ENCODE assay signal across 12 mouse cellular contexts in the genomic region with DNA sequence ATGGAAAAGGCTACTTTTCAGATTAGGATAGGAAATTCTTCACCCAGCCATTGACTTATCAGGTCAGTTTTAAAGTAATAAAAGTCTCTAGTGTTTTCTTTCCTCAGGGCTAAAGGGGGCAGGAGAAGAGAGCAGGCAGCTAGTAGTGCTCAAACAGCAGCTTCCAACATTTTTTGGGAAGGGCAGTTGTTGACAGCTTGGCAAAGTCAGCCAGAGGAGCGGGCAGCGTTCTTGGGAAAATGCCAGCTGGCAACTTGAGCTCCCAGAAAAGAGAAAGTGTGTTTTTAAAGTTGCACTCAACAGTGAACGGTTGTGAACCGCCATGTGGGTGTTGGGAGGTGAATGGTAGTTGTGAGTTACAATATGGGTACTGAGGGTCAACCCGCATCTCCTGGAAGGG. TPM values are rescaled to one million over a fixed set of nuclear protein-coding genes. Genes with fewer than 3 reads are reported as not detected.
DNase-seq lines count a peak whose midpoint lies in the region; ATAC-seq and TF ChIP-seq lines count a peak whose summit lies in the region.
"Had no signal": no experiment of that assay in that cellular context is flagged by ENCODE, and none has a peak within 500 bp of the region (broad histone marks: within the 10 kb centered on the region; RNA-seq: fewer than 3 reads in every experiment).

No protein-coding gene starts in this region.

- no peaks in the 10 kb centered on the region for H3K27me3 ChIP-seq in kidney, adult 2 months (replicated peaks; ENCODE audit: control insufficient read depth, insufficient read depth, low read length)
- no peaks in the 10 kb centered on the region for H3K27me3 ChIP-seq in kidney, embryonic 16.5 days (ENCODE audit: insufficient read depth, low read length)
- no peaks in the 10 kb centered on the region for H3K27me3 ChIP-seq in intestine, embryonic 15.5 days (replicated peaks)
- no peaks in the 10 kb centered on the region for H3K27me3 ChIP-seq in forebrain, embryonic 13.5 days
- H3K27me3 ChIP-seq: liver, embryonic 15.5 days had no signal

- no peaks in the 10 kb centered on the region for H3K9me3 ChIP-seq in kidney, embryonic 16.5 days (ENCODE audit: low read length)
- H3K9me3 ChIP-seq in intestine, embryonic 15.5 days, result no peaks in the 10 kb centered on the region
- H3K9me3 ChIP-seq in forebrain, embryonic 13.5 days (replicated peaks), result no peaks in the 10 kb centered on the region
- H3K9me3 ChIP-seq: liver, embryonic 15.5 days had no signal

- H3K36me3 ChIP-seq in kidney, adult 2 months (ENCODE audit: control insufficient read depth, insufficient read depth, low read length), result no peaks in the 10 kb centered on the region; the same call in 1 of the 2 replicates
- peaks cover 5% of the 10 kb centered on the region for H3K36me3 ChIP-seq in kidney, embryonic 16.5 days (ENCODE audit: insufficient read depth, low read length)
- H3K36me3 ChIP-seq in intestine, embryonic 15.5 days, result no peaks in the 10 kb centered on the region; the same call in 1 of the 2 replicates
- peaks cover 16% of the 10 kb centered on the region for H3K36me3 ChIP-seq in forebrain, embryonic 13.5 days (ENCODE audit: poor library complexity, severe bottlenecking)

- no peak for TF ChIP-seq POLR2A in kidney, adult 2 months (IDR thresholded peaks at IDR 0.05; ENCODE audit: low read depth, low read length)

- no peak overlapping the region for H3K9ac ChIP-seq in kidney, embryonic 16.5 days (replicated peaks; ENCODE audit: low read length)
- no peak overlapping the region for H3K9ac ChIP-seq in intestine, embryonic 15.5 days
- H3K9ac ChIP-seq in forebrain, embryonic 13.5 days, result no peak overlapping the region
- H3K9ac ChIP-seq: liver, embryonic 15.5 days had no signal

- 36% methylated on average over 5 of the region's 5 CpGs for WGBS in kidney, adult 2 months
- 78% methylated on average over 5 of the region's 5 CpGs for WGBS in kidney, embryonic 16.5 days
- WGBS in intestine, embryonic 15.5 days, result 86% methylated on average over 5 of the region's 5 CpGs
- WGBS in forebrain, embryonic 13.5 days, result 80% methylated on average over 5 of the region's 5 CpGs

- no peak for ATAC-seq in kidney, embryonic 16.5 days (ENCODE audit: low FRiP score, low TSS enrichment)
- ATAC-seq in intestine, embryonic 15.5 days, result no peak
- ATAC-seq in forebrain, embryonic 13.5 days, result no peak

- no peak overlapping the region for H3K27ac ChIP-seq in kidney, adult 2 months (ENCODE audit: insufficient read depth, low read depth, low read length)
- no peak overlapping the region for H3K27ac ChIP-seq in kidney, embryonic 16.5 days (ENCODE audit: low read length)
- no peak overlapping the region for H3K27ac ChIP-seq in intestine, embryonic 15.5 days
- no peak overlapping the region for H3K27ac ChIP-seq in forebrain, embryonic 13.5 days
- H3K27ac ChIP-seq: kidney, postnatal 0 days; liver, embryonic 15.5 days had no signal

- 0 out of 2 replicates have a peak, but pooled peaks cover 3% of the 10 kb centered on the region for H3K4me1 ChIP-seq in kidney, adult 2 months (ENCODE audit: control insufficient read depth, insufficient read depth, low read length)
- H3K4me1 ChIP-seq in kidney, embryonic 16.5 days (ENCODE audit: insufficient read depth, low read length), result no peaks in the 10 kb centered on the region
- no peaks in the 10 kb centered on the region for H3K4me1 ChIP-seq in intestine, embryonic 15.5 days (replicated peaks)
- H3K4me1 ChIP-seq in forebrain, embryonic 13.5 days, result no peaks in the 10 kb centered on the region

- no peak overlapping the region for H3K4me3 ChIP-seq in kidney, adult 2 months (ENCODE audit: insufficient read depth, low read depth, low read length)
- no peak overlapping the region for H3K4me3 ChIP-seq in kidney, embryonic 16.5 days (ENCODE audit: low read length)
- no peak overlapping the region for H3K4me3 ChIP-seq in intestine, embryonic 15.5 days (replicated peaks)
- H3K4me3 ChIP-seq in forebrain, embryonic 13.5 days, result no peak overlapping the region
- H3K4me3 ChIP-seq: erythroblast, embryonic 14.5 days; liver, embryonic 15.5 days had no signal

- peak; percentile 78 for DNase-seq in kidney, adult 2 months
- DNase-seq in adrenal gland, adult 18-20 months (ENCODE audit: low spot score in 2 of 2), result peak; percentile 14 to 34
- DNase-seq in fibroblast of lung, adult 2 months (ENCODE audit: low read depth), result peak; percentile 36
- DNase-seq in kidney, postnatal 4 days, result peak; percentile 53 to 67
- no peak for DNase-seq in left cerebral cortex, adult 8-10 months (ENCODE audit: low spot score in 2 of 2)

- no peak for TF ChIP-seq CTCF in kidney, adult 2 months (conservative IDR thresholded peaks at IDR 0.05; ENCODE audit: insufficient read depth, insufficient read length, low read depth, low read length)

- H3K4me2 ChIP-seq in kidney, embryonic 16.5 days (replicated peaks; ENCODE audit: low read depth, low read length), result no peak overlapping the region
- H3K4me2 ChIP-seq in intestine, embryonic 15.5 days (replicated peaks), result no peak overlapping the region
- no peak overlapping the region for H3K4me2 ChIP-seq in forebrain, embryonic 13.5 days
- H3K4me2 ChIP-seq: liver, embryonic 15.5 days had no signal

RNA-seq across cellular contexts. Expression of a gene that starts 2.6 kb away (rescaled TPM):
- polyA plus RNA-seq in kidney, adult 2 months (2012; rRNA removed), result 0.57 and 1.4 TPM in 2 replicates
- 0.40 and 0.62 TPM in 2 replicates for polyA plus RNA-seq in kidney, embryonic 16.5 days (2015; fragmentation: Nextera tagmentation; extraction: Ambion mirVana)
- 1 to 10 TPM; 1.0 to 1.2 TPM for total RNA-seq in adrenal gland, adult 18-20 months (2021)
- 1.5 and 1.7 TPM in 2 replicates for polyA plus RNA-seq in intestine, embryonic 15.5 days (2015; fragmentation: Nextera tagmentation; extraction: Ambion mirVana)
- 1 to 10 TPM; 1.1 to 2.7 (median 1.4) TPM for total RNA-seq in left cerebral cortex, adult 8-10 months (2022)
- polyA plus RNA-seq in forebrain, embryonic 13.5 days (2015; fragmentation: Nextera tagmentation; extraction: Ambion mirVana), result 0.21 and 0.28 TPM in 2 replicates
- polyA plus RNA-seq: testis, adult 2 months had no signal

RNA-seq across cellular contexts. Expression of a gene that starts 24.1 kb away (rescaled TPM):
- 28.6 and 36.4 TPM in 2 replicates for polyA plus RNA-seq in kidney, adult 2 months (2012; rRNA removed)
- polyA plus RNA-seq in kidney, embryonic 16.5 days (2015; fragmentation: Nextera tagmentation; extraction: Ambion mirVana), result 157 and 161 TPM in 2 replicates
- 10 to 100 TPM; 44.0 to 66.5 TPM for total RNA-seq in adrenal gland, adult 18-20 months (2021)
- polyA plus RNA-seq in intestine, embryonic 15.5 days (2015; fragmentation: Nextera tagmentation; extraction: Ambion mirVana), result 133 and 137 TPM in 2 replicates
- total RNA-seq in left cerebral cortex, adult 8-10 months (2022), result 10 to 100 TPM; 45.0 to 54.3 (median 52.6) TPM
- 113 and 122 TPM in 2 replicates for polyA plus RNA-seq in forebrain, embryonic 13.5 days (2015; fragmentation: Nextera tagmentation; extraction: Ambion mirVana)

RNA-seq across cellular contexts. Expression of a gene that starts 24.9 kb away (rescaled TPM):
- polyA plus RNA-seq in kidney, adult 2 months (2012; rRNA removed), result 273 and 327 TPM in 2 replicates
- 535 and 587 TPM in 2 replicates for polyA plus RNA-seq in kidney, embryonic 16.5 days (2015; fragmentation: Nextera tagmentation; extraction: Ambion mirVana)
- total RNA-seq in adrenal gland, adult 18-20 months (2021), result 100 to 1,000 TPM; 342 to 391 TPM
- polyA plus RNA-seq in intestine, embryonic 15.5 days (2015; fragmentation: Nextera tagmentation; extraction: Ambion mirVana), result 600 and 651 TPM in 2 replicates
- total RNA-seq in left cerebral cortex, adult 8-10 months (2022), result 100 to 1,000 TPM; 248 to 269 (median 257) TPM
- polyA plus RNA-seq in forebrain, embryonic 13.5 days (2015; fragmentation: Nextera tagmentation; extraction: Ambion mirVana), result 528 and 564 TPM in 2 replicates

RNA-seq across cellular contexts. Expression of a gene that starts 38.5 kb away (rescaled TPM):
- 0.69 and 0.72 TPM in 2 replicates for polyA plus RNA-seq in kidney, adult 2 months (2012; rRNA removed)
- 1.3 and 1.7 TPM in 2 replicates for polyA plus RNA-seq in kidney, embryonic 16.5 days (2015; fragmentation: Nextera tagmentation; extraction: Ambion mirVana)
- total RNA-seq in adrenal gland, adult 18-20 months (2021), result under 1 TPM; 0.48 to 0.93 TPM
- 0.67 and 0.97 TPM in 2 replicates for polyA plus RNA-seq in intestine, embryonic 15.5 days (2015; fragmentation: Nextera tagmentation; extraction: Ambion mirVana)
- total RNA-seq in left cerebral cortex, adult 8-10 months (2022), result 1 to 10 TPM; 1.7 to 3.3 (median 2.1) TPM
- 3.0 and 3.6 TPM in 2 replicates for polyA plus RNA-seq in forebrain, embryonic 13.5 days (2015; fragmentation: Nextera tagmentation; extraction: Ambion mirVana)
- polyA plus RNA-seq: erythroblast, embryonic 14.5 days had no signal

Comparison
In these comparisons a context has a peak if more than half of its experiments do, and no peak if none do; other contexts are left out.
1. DNase-seq: peak in kidney, adult 2 months (single experiment), adrenal gland, adult 18-20 months (2 of 2), fibroblast of lung, adult 2 months (single experiment) and kidney, postnatal 4 days (2 of 2); none in left cerebral cortex, adult 8-10 months (0 of 2).